Mouse (Mus musculus) forebrain, embryonic 13.5 days (tissue): Measurements from ENCODE around the gene Htr1b. TPM values are rescaled to one million over a fixed set of nuclear protein-coding genes. Genes with fewer than 3 reads are reported as not detected.

ENCODE experiments used
- polyA plus RNA-seq: library from polyadenylated mRNA; unstranded; fragments of >200 nt; fragmentation: Nextera tagmentation; extraction: Ambion mirVana; gene quantifications from 2 replicates; pipeline ENCODE4 v1.2.1, GENCODE M21; 2015

Htr1b gene
- polyA plus RNA-seq, 1 experiment from 2014 or later = 0.23 TPM

Other genes starting within 250 kb of the Htr1b start
- 0.72 and 1.0 TPM in 2 replicates for gene Mei4, start 229.8 kb upstream of the Htr1b start, polyA plus RNA-seq